Mouse (Mus musculus) heart, adult 2 months (tissue): Measurements from ENCODE around the gene Mdga2.

Experiments used
- CTCF ChIP-seq: fragments of 200-600 bp; IDR thresholded peaks from 2 replicates; pipeline ENCODE4 v1.8.1; 2022; ENCODE audit warnings: antibody characterized with exemption, mild to moderate bottlenecking, moderate library complexity
- EP300 ChIP-seq: fragments of 200-500 bp; IDR thresholded peaks from 2 replicates; pipeline ENCODE4 v1.6.1; 2011; ENCODE audit warnings: low read depth, low read length, control low read depth; ENCODE audit not compliant: insufficient read depth
- POLR2A ChIP-seq: fragments of 200-500 bp; IDR thresholded peaks from 2 replicates; pipeline ENCODE4 v1.6.1; 2011; ENCODE audit warnings: mild to moderate bottlenecking, low read depth, low read length, control low read depth; ENCODE audit not compliant: insufficient read depth

GRCm38 (mm10) chr12:67017192-67017591 is 205.2 kb downstream of the Mdga2 start:
- TF ChIP-seq CTCF: no peak
- TF ChIP-seq EP300: no peak
- TF ChIP-seq POLR2A: no peak
